Mouse (Mus musculus) cerebellum, adult 9-11 months (tissue): ENCODE data around the gene Wdr77.
"Not testable (repeated sequence)": the region's sequence is repeated elsewhere in the genome, so short reads cannot be mapped to it uniquely, and the experiment has no call there.

ENCODE experiments used
- DNase-seq: peaks from one replicate; pipeline ENCODE4 v3.0.0; 2022

The Wdr77 gene

DNA sequence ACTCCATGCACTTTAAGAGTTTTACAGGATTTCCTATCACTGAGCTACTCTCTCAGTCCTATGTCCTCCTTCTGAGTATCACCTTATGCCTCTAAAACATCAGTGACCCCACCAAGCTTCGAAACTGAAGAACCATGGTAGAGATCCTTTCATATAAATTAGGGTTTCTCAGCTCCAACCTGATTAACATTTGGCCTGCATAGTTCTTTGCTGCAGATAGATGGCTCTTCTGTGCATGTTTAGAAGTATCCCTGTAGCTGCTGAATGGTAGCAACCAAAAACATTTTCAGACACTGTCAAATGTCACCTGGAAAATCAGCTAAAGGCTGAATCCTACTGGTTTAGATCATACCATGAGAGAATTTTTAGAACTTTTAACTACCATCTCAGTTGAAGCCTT, 1.9 kb upstream of the Wdr77 start:
- no peak for DNase-seq

- no peak for DNase-seq
Observed at GRCm38 (mm10) chr3:105958204-105958603, 965 bp upstream of the Wdr77 start.

DNA sequence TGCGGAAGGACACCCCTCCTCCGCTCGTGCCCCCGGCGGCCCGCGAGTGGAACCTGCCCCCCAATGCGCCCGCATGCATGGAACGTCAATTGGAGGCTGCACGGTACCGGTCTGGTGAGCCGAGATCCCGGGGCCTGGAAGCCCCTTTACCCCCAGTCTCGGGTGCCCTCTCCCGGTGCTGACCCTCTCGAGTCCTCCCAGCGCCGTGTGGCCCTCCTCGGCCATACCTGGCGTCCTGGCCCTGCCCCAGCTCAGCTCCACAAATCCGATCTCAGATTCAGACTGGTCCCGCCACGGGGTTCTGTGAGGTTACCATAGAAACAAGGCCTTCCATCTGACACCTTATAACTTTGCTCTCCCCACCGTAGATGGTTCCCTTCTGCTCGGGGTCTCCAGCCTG, 416 bp downstream of the Wdr77 start:
- no peak for DNase-seq

GRCm38 (mm10) chr3:105959999-105960398, 830 bp downstream of the Wdr77 start, which contains the start of gene Atp5f1:
Atp5f1 (minus strand) TSS chr3:105960099.
- DNase-seq, result no peak

DNA sequence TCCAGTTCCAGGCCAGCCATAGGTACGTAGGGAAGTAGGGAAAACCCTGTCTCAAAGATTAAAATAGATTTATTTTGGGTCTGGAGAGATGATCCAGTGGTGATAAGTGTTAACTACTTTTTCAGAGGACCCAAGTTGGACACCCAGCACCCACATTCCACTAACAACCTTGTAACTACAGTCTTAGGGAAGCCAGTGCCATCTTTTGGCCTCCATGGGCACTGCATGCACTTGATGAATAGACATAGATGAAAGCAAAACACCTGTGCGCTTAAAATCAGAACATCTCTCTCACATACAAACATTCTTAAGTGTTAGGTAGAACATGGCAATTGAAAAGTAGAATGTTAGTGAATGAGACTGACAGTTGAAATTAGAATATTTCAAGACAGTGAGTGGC, 1.5 kb downstream of the Wdr77 start:
- peak; percentile 20 for DNase-seq

- no peak for DNase-seq
Observed at GRCm38 (mm10) chr3:105971831-105972446, 12.8 kb downstream of the Wdr77 start.

GRCm38 (mm10) chr3:105973411-105973810, 14.2 kb downstream of the Wdr77 start, which contains the start of gene Ovgp1:
Ovgp1 (plus strand) TSS chr3:105973711.
- no peak for DNase-seq

GRCm38 (mm10) chr3:105974174-105974573, 15.0 kb downstream of the Wdr77 start:
- no peak for DNase-seq

DNA sequence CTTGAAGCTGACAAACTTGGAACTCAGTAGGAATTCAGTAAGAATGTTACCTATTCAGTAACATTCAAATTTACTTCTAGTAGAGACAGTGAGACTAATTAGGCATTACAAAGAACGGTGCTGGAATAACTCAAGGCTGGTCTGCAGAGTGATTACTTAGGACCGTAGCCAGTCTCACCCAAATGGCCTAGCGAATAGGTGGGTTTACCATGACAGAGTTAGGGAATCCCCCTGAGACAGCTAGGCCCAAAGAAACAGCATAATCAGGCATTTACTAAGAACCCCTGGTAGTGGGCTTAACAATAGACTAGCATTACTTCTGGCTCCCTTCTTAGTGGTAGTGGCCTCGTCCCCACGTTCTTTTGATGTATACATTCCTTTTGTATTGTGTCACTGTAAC, 30.4 kb downstream of the Wdr77 start:
- not testable (repeated sequence) for DNase-seq

GRCm38 (mm10) chr3:105991653-105992283, 32.6 kb downstream of the Wdr77 start:
- DNase-seq, result peak; percentile 8

GRCm38 (mm10) chr3:105994730-105995129, 35.6 kb downstream of the Wdr77 start:
- DNase-seq, result no peak

GRCm38 (mm10) chr3:106000707-106001375, 41.7 kb downstream of the Wdr77 start:
- DNase-seq, result no peak

DNA sequence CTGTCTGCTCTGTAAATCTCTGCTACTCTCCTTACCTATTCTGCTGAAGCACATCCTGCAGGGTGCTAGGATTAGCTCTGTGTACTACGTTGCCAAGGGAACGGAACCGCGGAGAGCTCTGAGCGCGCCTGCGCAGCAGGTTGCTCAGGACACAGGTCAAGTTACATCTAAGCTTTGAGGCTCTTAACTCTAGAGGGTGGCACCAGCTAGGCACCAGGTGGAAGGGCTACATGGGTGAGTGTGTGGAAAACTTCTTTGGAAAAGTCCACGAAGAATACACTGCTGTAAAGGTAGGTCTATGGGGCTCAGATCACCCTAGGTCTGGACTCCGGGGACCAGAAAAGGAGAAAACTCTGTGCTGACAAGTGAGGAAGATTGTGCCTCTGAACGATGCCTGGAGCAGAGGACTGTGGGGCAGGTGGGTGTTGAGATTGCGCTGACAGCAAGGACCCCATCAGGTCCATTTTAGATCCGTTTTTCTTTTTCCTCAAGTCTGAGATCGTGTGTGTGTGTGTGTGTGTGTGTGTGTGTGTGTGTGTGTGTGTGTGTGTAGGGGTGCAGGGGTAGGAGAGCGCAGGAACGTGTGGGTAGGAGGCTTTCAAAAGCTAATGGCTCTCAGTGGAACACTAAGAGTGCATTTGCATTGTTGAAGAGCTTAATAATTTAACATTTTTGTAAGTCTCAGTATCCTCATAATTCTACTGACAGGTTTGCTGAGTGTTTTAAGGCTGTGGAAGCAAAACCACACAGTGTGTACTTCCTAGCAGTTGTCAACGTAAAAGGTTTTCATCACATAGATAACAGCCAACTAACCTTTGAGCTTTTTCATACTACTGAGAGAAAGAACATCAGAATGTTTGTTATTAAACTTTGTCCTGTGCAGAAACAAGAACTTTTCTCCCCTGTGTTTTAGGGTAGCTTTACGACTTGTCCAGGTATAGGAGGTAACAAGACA, 42.5 kb downstream of the Wdr77 start:
- DNase-seq, result peak; percentile 16

- DNase-seq, result not testable (repeated sequence)
Observed at GRCm38 (mm10) chr3:106003360-106003759, 44.2 kb downstream of the Wdr77 start.

GRCm38 (mm10) chr3:106014546-106014945, 55.4 kb downstream of the Wdr77 start, which contains the start of gene Pifo:
Pifo (minus strand) TSS chr3:106014646.
- no peak for DNase-seq
